Mouse (Mus musculus) forebrain, postnatal 0 days (tissue): ENCODE data around the gene Runx3. TPM values are rescaled to one million over a fixed set of nuclear protein-coding genes. Genes with fewer than 3 reads are reported as not detected.

Experiments used
- ATAC-seq: fragments of 200-750 bp; cut with Nextera tagmentation; 2 replicates; pipeline ENCODE4 v1.8.0; 2017; ENCODE audit warnings: mild to moderate bottlenecking, moderate library complexity
- DNase-seq: peaks from one replicate; pipeline ENCODE4 v3.0.0-alpha.2; 2015
- H3K27ac ChIP-seq: fragments of 300-500 bp; sonication (generic); 2 replicates; pipeline ENCODE4 v1.5.1; 2014; ENCODE audit warnings: low read depth, mild to moderate bottlenecking, antibody characterized with exemption, low read length, moderate library complexity, mixed read lengths
- H3K27me3 ChIP-seq: fragments of 300-500 bp; sonication (generic); 2 replicates; pipeline ENCODE4 v1.6.1; 2014; ENCODE audit warnings: mild to moderate bottlenecking, low read length, mixed read lengths; ENCODE audit not compliant: insufficient read depth
- H3K36me3 ChIP-seq: fragments of 300-500 bp; sonication (generic); 2 replicates; pipeline ENCODE4 v1.6.1; 2014; ENCODE audit warnings: mild to moderate bottlenecking, moderate library complexity; ENCODE audit not compliant: insufficient read depth
- H3K4me1 ChIP-seq: fragments of 300-500 bp; sonication (generic); 2 replicates; pipeline ENCODE4 v1.6.1; 2014; ENCODE audit warnings: antibody characterized with exemption; ENCODE audit not compliant: insufficient read depth
- H3K4me2 ChIP-seq: fragments of 300-500 bp; sonication (generic); 2 replicates; pipeline ENCODE4 v1.6.1; 2014; ENCODE audit warnings: low read depth, mild to moderate bottlenecking, moderate library complexity
- H3K4me3 ChIP-seq: fragments of 300-500 bp; sonication (generic); 2 replicates; pipeline ENCODE4 v1.5.1; 2014; ENCODE audit warnings: low read depth, low read length, mixed read lengths
- H3K9ac ChIP-seq: fragments of 300-500 bp; sonication (generic); 2 replicates; pipeline ENCODE4 v1.6.1; 2014; ENCODE audit warnings: mild to moderate bottlenecking
- H3K9me3 ChIP-seq: fragments of 300-500 bp; sonication (generic); 2 replicates; pipeline ENCODE4 v1.6.1; 2016; ENCODE audit warnings: low read length
- CTCF ChIP-seq: sonication (generic); IDR thresholded peaks from 2 replicates; pipeline ENCODE4 v1.5.1; 2016; ENCODE audit warnings: antibody characterized with exemption, control low read depth, low read depth
- WGBS: fragments of 180-500 bp; shearing (Covaris S2); extraction: QIAGEN DNeasy Blood & Tissue Kit; methylation state at CpG from one replicate; pipeline ENCODE4 v1.1.7; 2014; 5-methylcytosine and 5-hydroxymethylcytosine counted together
- polyA plus RNA-seq: library from polyadenylated mRNA; unstranded; fragments of >200 nt; fragmentation: Nextera tagmentation; extraction: Ambion mirVana; gene quantifications from 2 replicates; pipeline ENCODE4 v1.2.1, GENCODE M21; 2015
- total RNA-seq: library from RNA; depleted of rRNA; stranded (reverse); fragments of >200 nt; gene quantifications from 2 replicates; pipeline ENCODE4 v1.2.3, GENCODE M21; 2014

Runx3 gene
- total and polyA plus RNA-seq, 2 experiments from 2014 or later: not detected

DNA sequence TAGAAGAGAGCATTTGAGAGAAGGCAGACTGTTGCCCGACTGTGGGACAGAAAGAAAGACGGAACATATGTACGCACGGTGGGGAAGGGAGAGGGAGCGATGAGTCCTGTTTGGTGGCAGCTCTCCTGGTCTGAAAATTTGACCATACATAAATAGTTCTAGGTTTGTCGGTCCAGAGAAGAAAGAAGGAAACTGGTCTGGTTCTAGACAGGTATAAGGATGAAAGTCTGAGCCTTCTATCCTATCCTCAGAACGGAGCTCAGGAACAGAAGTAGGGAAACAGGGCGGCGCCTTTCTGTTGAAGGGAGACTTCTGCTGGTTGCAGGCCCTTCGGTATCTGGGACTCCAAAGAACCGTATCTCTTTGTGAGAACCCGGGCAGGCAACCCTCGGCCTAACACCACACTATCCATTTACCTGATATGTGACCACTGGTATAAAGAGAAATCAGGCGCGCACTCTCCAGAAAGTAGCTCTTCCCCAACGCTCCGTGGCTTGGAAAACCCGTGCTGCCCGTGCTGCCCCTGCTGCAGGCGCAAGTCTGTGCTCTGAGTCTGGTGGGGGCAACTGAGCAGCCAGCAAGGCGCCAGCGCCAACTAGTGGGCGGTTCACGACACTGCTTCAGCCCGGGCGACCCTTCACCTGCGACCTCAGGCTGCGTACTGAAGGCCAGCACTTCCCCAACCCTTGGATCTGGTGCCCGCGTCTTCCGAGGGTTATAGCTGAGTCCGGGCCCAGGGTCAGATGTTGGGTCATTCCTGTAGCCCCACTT, 29.8 kb downstream of the Runx3 start:
- peak; percentile 78 for TF ChIP-seq CTCF
- WGBS: 4% methylated on average over 32 of the region's 32 CpGs
- ATAC-seq: no peak

GRCm38 (mm10) chr4:135151111-135151987, 30.9 kb downstream of the Runx3 start:
- no peak for ATAC-seq
- H3K4me1 ChIP-seq: no peaks in the 10 kb centered on the region
- DNase-seq: peak; percentile 83
- no peak overlapping the region for H3K9ac ChIP-seq
- no peak overlapping the region for H3K4me3 ChIP-seq
- 4% methylated on average over 34 of the region's 34 CpGs for WGBS
- no peak overlapping the region for H3K27ac ChIP-seq
- H3K36me3 ChIP-seq: no peaks in the 10 kb centered on the region
- no peak for TF ChIP-seq CTCF
- H3K4me2 ChIP-seq: no peak overlapping the region
- no peaks in the 10 kb centered on the region for H3K9me3 ChIP-seq
- H3K27me3 ChIP-seq: peaks cover 78% of the 10 kb centered on the region

More for the DNA sequence above, 29.8 kb downstream of the Runx3 start:
- no peak overlapping the region for H3K4me3 ChIP-seq
- H3K4me2 ChIP-seq: no peak overlapping the region
- no peak overlapping the region for H3K27ac ChIP-seq
- DNase-seq: peak; percentile 60
- H3K36me3 ChIP-seq: no peaks in the 10 kb centered on the region
- H3K9ac ChIP-seq: no peak overlapping the region
- H3K9me3 ChIP-seq: no peaks in the 10 kb centered on the region
- peaks cover 75% of the 10 kb centered on the region for H3K27me3 ChIP-seq
- H3K4me1 ChIP-seq: no peaks in the 10 kb centered on the region

DNA sequence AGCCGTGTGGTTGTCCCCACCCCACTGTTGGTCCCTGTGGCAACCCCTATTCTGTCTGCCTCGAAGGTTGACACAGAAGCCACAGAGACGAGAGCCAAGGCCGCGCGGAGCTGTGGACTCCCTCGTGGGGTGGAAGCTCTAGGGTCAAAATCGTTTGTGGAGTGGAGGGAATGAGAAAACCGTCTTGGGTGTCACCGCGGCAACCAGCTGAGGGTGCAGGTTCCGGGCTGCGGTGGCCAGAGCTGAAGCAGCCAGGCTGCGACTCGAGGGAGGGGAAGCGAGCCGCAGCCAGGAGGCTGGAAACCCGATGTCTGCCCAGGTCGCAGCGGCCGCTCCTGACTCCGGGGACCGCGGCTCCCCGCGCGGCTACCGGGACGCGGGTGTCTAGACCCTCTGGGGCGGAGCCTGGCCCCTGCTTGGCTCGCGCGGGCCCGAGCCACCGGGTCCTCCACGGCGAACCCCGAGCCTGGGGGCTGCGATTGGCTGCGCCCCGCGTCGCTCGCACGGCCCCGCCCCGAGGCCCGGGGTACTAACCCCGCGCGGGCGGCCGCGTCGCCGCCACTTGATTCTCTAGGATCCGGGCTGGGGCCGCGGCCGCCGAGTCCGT, 31.6 kb downstream of the Runx3 start:
- Histone ChIP-seq H3K4me1 (no peaks in the 10 kb centered on the region), H3K9ac (no peak overlapping the region), H3K27me3 (peaks cover 78% of the 10 kb centered on the region), H3K4me3 (peak overlapping the region; percentile 19), H3K4me2 (peak overlapping the region; percentile 28), H3K36me3 (no peaks in the 10 kb centered on the region), H3K27ac (no peak overlapping the region), H3K9me3 (no peaks in the 10 kb centered on the region)
- DNase-seq (no peak), ATAC-seq (0 out of 2 replicates have a peak, but pooled peaks have one; percentile 4)
- no peak for TF ChIP-seq CTCF
- WGBS: 2% methylated on average over 59 of the region's 63 CpGs

DNA sequence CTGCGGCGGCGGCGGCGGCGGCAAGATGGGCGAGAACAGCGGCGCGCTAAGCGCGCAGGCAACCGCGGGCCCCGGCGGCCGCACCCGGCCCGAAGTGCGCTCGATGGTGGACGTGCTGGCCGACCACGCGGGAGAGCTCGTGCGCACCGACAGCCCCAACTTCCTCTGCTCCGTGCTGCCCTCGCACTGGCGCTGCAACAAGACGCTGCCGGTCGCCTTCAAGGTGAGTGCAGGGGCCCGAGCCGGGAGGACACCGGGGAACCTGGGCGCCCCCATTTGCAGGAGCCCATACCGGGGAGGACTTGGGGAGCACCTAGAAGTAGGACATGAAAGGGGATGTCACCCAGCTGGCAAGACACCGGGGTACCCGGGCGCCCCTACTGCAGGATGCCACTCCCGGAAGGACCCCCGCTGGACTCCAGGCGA, 32.4 kb downstream of the Runx3 start:
- Histone ChIP-seq H3K27me3 (peaks cover 78% of the 10 kb centered on the region), H3K4me2 (peak overlapping the region; percentile 28), H3K27ac (no peak overlapping the region), H3K9me3 (no peaks in the 10 kb centered on the region), H3K4me3 (peak overlapping the region; percentile 19), H3K36me3 (no peaks in the 10 kb centered on the region), H3K9ac (no peak overlapping the region), H3K4me1 (no peaks in the 10 kb centered on the region)
- DNase-seq (no peak), ATAC-seq (no peak)
- TF ChIP-seq CTCF: no peak
- 2% methylated on average over 37 of the region's 45 CpGs for WGBS

- no peak overlapping the region for H3K4me3 ChIP-seq
- H3K9ac ChIP-seq: no peak overlapping the region
- TF ChIP-seq CTCF: no peak
- H3K27ac ChIP-seq: no peak overlapping the region
- no peaks in the 10 kb centered on the region for H3K4me1 ChIP-seq
- H3K36me3 ChIP-seq: no peaks in the 10 kb centered on the region
- no peak for ATAC-seq
- no peaks in the 10 kb centered on the region for H3K9me3 ChIP-seq
- no peak overlapping the region for H3K4me2 ChIP-seq
- WGBS: under 1% methylated on average over 39 of the region's 39 CpGs
- H3K27me3 ChIP-seq: peaks cover 78% of the 10 kb centered on the region
- peak; percentile 53 for DNase-seq
These were observed 33.0 kb downstream of the Runx3 start for GRCm38 (mm10) chr4:135153260-135154088.
